In the genomic region with DNA sequence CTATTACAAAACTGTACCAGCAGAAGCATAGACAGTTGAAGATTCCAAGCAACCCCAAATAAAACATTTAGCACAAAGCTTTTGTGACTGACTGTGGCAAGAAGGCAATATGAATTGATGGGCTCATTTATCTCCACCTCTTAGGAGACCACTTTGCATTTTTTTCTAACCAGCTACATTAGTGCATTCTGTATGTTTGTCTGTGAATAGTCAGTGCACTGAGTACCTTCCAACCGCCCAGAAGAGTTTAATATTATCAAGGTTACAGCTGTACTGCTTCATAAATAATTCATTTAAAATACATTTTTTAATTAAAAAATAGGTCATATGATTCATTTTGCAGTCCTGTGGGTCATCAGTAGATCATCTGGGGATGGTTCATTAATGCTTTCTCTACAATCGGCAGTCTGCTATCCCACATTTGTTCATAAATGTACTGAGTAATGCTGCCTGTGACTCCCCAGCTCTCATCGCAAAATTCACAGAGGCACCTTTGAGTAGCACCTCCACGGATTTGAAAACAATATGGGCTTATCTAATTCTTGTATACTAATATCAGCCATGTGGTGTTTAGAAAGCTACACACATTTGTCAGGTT, we compare ENCODE assay signal across 24 mouse cellular contexts.
DNase-seq lines count a peak whose midpoint lies in the region; ATAC-seq and TF ChIP-seq lines count a peak whose summit lies in the region.
"Had no signal": no experiment of that assay in that cellular context is flagged by ENCODE, and none has a peak within 500 bp of the region (broad histone marks: within the 10 kb centered on the region; RNA-seq: fewer than 3 reads in every experiment).

No protein-coding gene starts in this region.

- peak; percentile 68; the same call in 1 of the 2 replicates for ATAC-seq in hindbrain, embryonic 12.5 days (ENCODE audit: low FRiP score)
- no peak for ATAC-seq in hindbrain, postnatal 0 days
- ATAC-seq in midbrain, embryonic 14.5 days (ENCODE audit: low FRiP score, low TSS enrichment) = no peak
- no peak for ATAC-seq in midbrain, embryonic 11.5 days (ENCODE audit: low FRiP score)
- peak; percentile 77 for ATAC-seq in hindbrain, embryonic 16.5 days
- peak; percentile 79 for ATAC-seq in neural tube, embryonic 15.5 days (ENCODE audit: low FRiP score)
- ATAC-seq: CD4-positive, CD25-positive, alpha-beta regulatory T cell, adult 4 months; forebrain, embryonic 14.5 days had no signal

- H3K4me2 ChIP-seq in hindbrain, embryonic 12.5 days (replicated peaks) = no peak overlapping the region
- H3K4me2 ChIP-seq in hindbrain, postnatal 0 days (ENCODE audit: low read depth, low read length) = no peak overlapping the region
- no peak overlapping the region for H3K4me2 ChIP-seq in midbrain, embryonic 14.5 days (ENCODE audit: low read length)
- no peak overlapping the region for H3K4me2 ChIP-seq in midbrain, embryonic 11.5 days
- H3K4me2 ChIP-seq in hindbrain, embryonic 16.5 days (ENCODE audit: low read length) = no peak overlapping the region
- no peak overlapping the region for H3K4me2 ChIP-seq in neural tube, embryonic 15.5 days
- H3K4me2 ChIP-seq: embryonic facial prominence, embryonic 15.5 days; heart, embryonic 13.5 days had no signal

- WGBS in hindbrain, embryonic 12.5 days = 75% methylated on average over 4 of the region's 4 CpGs
- 67% methylated on average over 4 of the region's 4 CpGs for WGBS in hindbrain, postnatal 0 days
- WGBS in midbrain, embryonic 14.5 days = 70% methylated on average over 4 of the region's 4 CpGs
- 85% methylated on average over 4 of the region's 4 CpGs for WGBS in midbrain, embryonic 11.5 days
- WGBS in hindbrain, embryonic 16.5 days = 61% methylated on average over 4 of the region's 4 CpGs
- WGBS in neural tube, embryonic 15.5 days = 54% methylated on average over 4 of the region's 4 CpGs

- no peak overlapping the region for H3K4me3 ChIP-seq in hindbrain, embryonic 12.5 days
- H3K4me3 ChIP-seq in hindbrain, postnatal 0 days (ENCODE audit: low read length) = no peak overlapping the region
- no peak overlapping the region for H3K4me3 ChIP-seq in midbrain, embryonic 14.5 days (replicated peaks; ENCODE audit: low read depth, low read length)
- no peak overlapping the region for H3K4me3 ChIP-seq in midbrain, embryonic 11.5 days (ENCODE audit: low read depth, low read length)
- H3K4me3 ChIP-seq in hindbrain, embryonic 16.5 days (ENCODE audit: low read length) = no peak overlapping the region
- no peak overlapping the region for H3K4me3 ChIP-seq in neural tube, embryonic 15.5 days (replicated peaks)
- H3K4me3 ChIP-seq: embryonic facial prominence, embryonic 15.5 days; erythroblast, embryonic 14.5 days; forebrain, embryonic 10.5 days; heart, embryonic 13.5 days had no signal

- H3K9ac ChIP-seq in hindbrain, embryonic 12.5 days = no peak overlapping the region
- H3K9ac ChIP-seq in hindbrain, postnatal 0 days (replicated peaks; ENCODE audit: low read length) = no peak overlapping the region
- H3K9ac ChIP-seq in midbrain, embryonic 14.5 days (replicated peaks; ENCODE audit: low read length) = no peak overlapping the region
- no peak overlapping the region for H3K9ac ChIP-seq in midbrain, embryonic 11.5 days (ENCODE audit: low read length)
- no peak overlapping the region for H3K9ac ChIP-seq in hindbrain, embryonic 16.5 days (ENCODE audit: low read depth, low read length)
- H3K9ac ChIP-seq in neural tube, embryonic 15.5 days (replicated peaks) = no peak overlapping the region
- H3K9ac ChIP-seq: embryonic facial prominence, embryonic 15.5 days; heart, embryonic 13.5 days had no signal

- no peaks in the 10 kb centered on the region for H3K9me3 ChIP-seq in hindbrain, embryonic 12.5 days (replicated peaks)
- no peaks in the 10 kb centered on the region for H3K9me3 ChIP-seq in hindbrain, postnatal 0 days (ENCODE audit: low read length)
- H3K9me3 ChIP-seq in midbrain, embryonic 14.5 days (ENCODE audit: control insufficient read depth, low read length) = no peaks in the 10 kb centered on the region
- H3K9me3 ChIP-seq in midbrain, embryonic 11.5 days (ENCODE audit: control insufficient read depth, low read length) = no peaks in the 10 kb centered on the region
- H3K9me3 ChIP-seq in hindbrain, embryonic 16.5 days (ENCODE audit: control insufficient read depth, low read length) = peaks cover 2% of the 10 kb centered on the region; the same call in 1 of the 2 replicates
- H3K9me3 ChIP-seq in neural tube, embryonic 15.5 days (replicated peaks) = no peaks in the 10 kb centered on the region
- H3K9me3 ChIP-seq: embryonic facial prominence, embryonic 15.5 days; forebrain, embryonic 10.5 days; G1E; heart, embryonic 13.5 days had no signal

- no peak for TF ChIP-seq CTCF in hindbrain, postnatal 0 days (IDR thresholded peaks at IDR 0.05; ENCODE audit: low read depth)

- no peaks in the 10 kb centered on the region for H3K27me3 ChIP-seq in hindbrain, embryonic 12.5 days
- no peaks in the 10 kb centered on the region for H3K27me3 ChIP-seq in hindbrain, postnatal 0 days (ENCODE audit: insufficient read depth, low read length)
- no peaks in the 10 kb centered on the region for H3K27me3 ChIP-seq in midbrain, embryonic 14.5 days (ENCODE audit: control insufficient read depth, insufficient read depth, low read length)
- H3K27me3 ChIP-seq in midbrain, embryonic 11.5 days (ENCODE audit: control insufficient read depth, insufficient read depth, low read length) = no peaks in the 10 kb centered on the region
- H3K27me3 ChIP-seq in hindbrain, embryonic 16.5 days (replicated peaks; ENCODE audit: control insufficient read depth, insufficient read depth, low read length) = no peaks in the 10 kb centered on the region
- no peaks in the 10 kb centered on the region for H3K27me3 ChIP-seq in neural tube, embryonic 15.5 days (replicated peaks)
- H3K27me3 ChIP-seq: embryonic facial prominence, embryonic 15.5 days; heart, embryonic 13.5 days had no signal

- no peaks in the 10 kb centered on the region for H3K36me3 ChIP-seq in hindbrain, embryonic 12.5 days
- no peaks in the 10 kb centered on the region for H3K36me3 ChIP-seq in hindbrain, postnatal 0 days (ENCODE audit: insufficient read depth, low read length)
- no peaks in the 10 kb centered on the region for H3K36me3 ChIP-seq in midbrain, embryonic 14.5 days (ENCODE audit: control insufficient read depth, insufficient read depth, low read length)
- no peaks in the 10 kb centered on the region for H3K36me3 ChIP-seq in midbrain, embryonic 11.5 days (ENCODE audit: control insufficient read depth, insufficient read depth, low read length)
- H3K36me3 ChIP-seq in hindbrain, embryonic 16.5 days (ENCODE audit: control insufficient read depth, insufficient read depth, low read length) = no peaks in the 10 kb centered on the region
- no peaks in the 10 kb centered on the region for H3K36me3 ChIP-seq in neural tube, embryonic 15.5 days
- H3K36me3 ChIP-seq: embryonic facial prominence, embryonic 15.5 days; forebrain, embryonic 10.5 days; G1E; heart, embryonic 13.5 days had no signal

- DNase-seq in hindbrain, postnatal 0 days (ENCODE audit: low spot score) = no peak
- DNase-seq in midbrain, embryonic 14.5 days = peak; percentile 15
- DNase-seq in midbrain, embryonic 11.5 days (ENCODE audit: low spot score, missing footprints) = no peak
- no peak for DNase-seq in liver
- DNase-seq: adrenal gland, adult 8-10 months; adrenal gland, postnatal 36 days; B cell, adult 2 months; cerebellum, adult 11 months; cerebellum, adult 8-10 months; cerebellum, postnatal 14 days; embryo, embryonic 11 days; gastrocnemius, postnatal 36 days; heart, adult 11 months; heart, postnatal 4 days had no signal

- no peaks in the 10 kb centered on the region for H3K4me1 ChIP-seq in hindbrain, embryonic 12.5 days
- no peaks in the 10 kb centered on the region for H3K4me1 ChIP-seq in hindbrain, postnatal 0 days (ENCODE audit: insufficient read depth, low read length)
- H3K4me1 ChIP-seq in midbrain, embryonic 14.5 days (ENCODE audit: control insufficient read depth, insufficient read depth, low read length) = no peaks in the 10 kb centered on the region
- no peaks in the 10 kb centered on the region for H3K4me1 ChIP-seq in midbrain, embryonic 11.5 days (ENCODE audit: control insufficient read depth, insufficient read depth, low read length)
- no peaks in the 10 kb centered on the region for H3K4me1 ChIP-seq in hindbrain, embryonic 16.5 days (ENCODE audit: control insufficient read depth, insufficient read depth, low read depth, low read length)
- no peaks in the 10 kb centered on the region for H3K4me1 ChIP-seq in neural tube, embryonic 15.5 days
- H3K4me1 ChIP-seq: embryonic facial prominence, embryonic 15.5 days; forebrain, embryonic 10.5 days; heart, embryonic 13.5 days had no signal

- H3K27ac ChIP-seq in hindbrain, embryonic 12.5 days = no peak overlapping the region
- no peak overlapping the region for H3K27ac ChIP-seq in hindbrain, postnatal 0 days
- H3K27ac ChIP-seq in midbrain, embryonic 14.5 days (replicated peaks; ENCODE audit: low read depth, low read length) = no peak overlapping the region
- no peak overlapping the region for H3K27ac ChIP-seq in midbrain, embryonic 11.5 days (ENCODE audit: low read depth, low read length)
- H3K27ac ChIP-seq in hindbrain, embryonic 16.5 days (ENCODE audit: low read depth, low read length) = no peak overlapping the region
- no peak overlapping the region for H3K27ac ChIP-seq in neural tube, embryonic 15.5 days (replicated peaks)
- H3K27ac ChIP-seq: embryonic facial prominence, embryonic 15.5 days; forebrain, embryonic 10.5 days; heart, embryonic 13.5 days had no signal

Comparison
In these comparisons a context has a peak if more than half of its experiments do, and no peak if none do; other contexts are left out.
1. ATAC-seq: peak in hindbrain, embryonic 12.5 days (single experiment), hindbrain, embryonic 16.5 days (single experiment) and neural tube, embryonic 15.5 days (single experiment); none in hindbrain, postnatal 0 days (single experiment), midbrain, embryonic 14.5 days (single experiment) and midbrain, embryonic 11.5 days (single experiment).